Mouse (Mus musculus) brain, embryonic 18.5 days (tissue): ENCODE data around the gene Eif3d.

Experiments used
- DNase-seq: peaks from one replicate; pipeline ENCODE4 v3.0.0-alpha.2; 2012; ENCODE audit warnings: low read depth, low spot score

Eif3d gene

DNA sequence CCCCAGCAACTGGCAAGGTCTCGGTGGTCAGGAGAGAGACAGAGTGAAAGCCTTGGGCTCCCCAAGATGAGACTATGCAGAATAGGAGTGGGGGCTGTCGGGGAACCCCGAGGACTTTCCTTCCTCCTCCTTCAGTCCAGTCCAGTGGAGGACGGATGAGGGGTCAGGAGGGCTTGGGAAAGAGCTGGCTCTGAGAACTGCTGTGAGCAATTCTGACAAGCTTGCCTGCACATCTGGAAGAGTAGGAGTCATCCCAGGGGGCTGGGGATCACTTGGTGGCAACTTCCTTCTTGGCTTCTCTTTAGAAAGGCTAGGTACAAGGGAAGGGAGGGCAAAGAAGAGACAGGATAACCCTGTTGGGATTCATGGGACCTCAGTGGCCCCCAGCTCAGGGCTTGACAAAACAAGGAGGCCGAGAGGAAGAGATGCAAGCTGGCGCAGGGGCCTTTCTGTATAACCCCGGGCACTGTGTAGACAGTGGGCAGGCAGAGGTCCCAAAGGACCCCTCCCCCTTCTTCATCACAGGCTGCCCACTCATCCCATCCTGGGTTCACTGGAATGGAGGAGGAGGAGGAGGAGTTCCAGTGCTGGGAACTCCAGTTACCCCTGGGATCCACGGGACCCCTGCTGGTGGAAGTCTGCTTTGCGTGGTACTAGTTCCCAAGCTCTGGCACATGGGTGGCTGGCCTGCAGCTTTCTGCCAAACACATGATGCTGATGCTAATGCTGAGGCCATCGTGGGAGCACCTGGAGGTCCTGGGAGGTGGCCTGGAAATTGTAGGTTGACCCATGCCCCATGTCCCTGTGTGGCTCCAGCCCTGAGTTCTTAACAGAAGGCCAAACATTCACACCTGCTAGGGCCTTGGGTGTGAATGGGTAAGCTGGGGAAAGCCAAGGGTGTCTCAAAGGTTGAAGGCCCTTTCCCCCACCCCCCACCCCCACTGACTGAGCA is 49.8 kb downstream of the Eif3d start:
- DNase-seq: no peak

DNA sequence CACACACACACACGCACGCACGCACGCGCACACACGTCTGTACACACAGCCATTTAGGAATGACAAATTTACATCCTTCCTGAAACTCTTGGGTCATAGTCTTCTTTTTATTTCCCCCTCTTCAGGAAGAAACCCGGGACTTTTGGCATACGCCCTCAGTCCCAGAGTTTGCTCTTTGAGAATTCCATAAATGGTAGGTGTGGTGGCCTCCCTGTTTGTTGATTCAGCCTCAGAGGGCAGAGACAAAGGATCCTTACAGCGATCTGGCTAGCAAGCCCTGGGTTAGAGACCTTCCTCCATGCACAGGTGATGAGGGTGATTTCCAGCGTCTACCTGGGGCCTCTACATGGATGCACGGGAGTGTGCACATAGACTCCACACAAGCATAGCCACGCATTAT is 51.2 kb downstream of the Eif3d start:
- DNase-seq: no peak

DNA sequence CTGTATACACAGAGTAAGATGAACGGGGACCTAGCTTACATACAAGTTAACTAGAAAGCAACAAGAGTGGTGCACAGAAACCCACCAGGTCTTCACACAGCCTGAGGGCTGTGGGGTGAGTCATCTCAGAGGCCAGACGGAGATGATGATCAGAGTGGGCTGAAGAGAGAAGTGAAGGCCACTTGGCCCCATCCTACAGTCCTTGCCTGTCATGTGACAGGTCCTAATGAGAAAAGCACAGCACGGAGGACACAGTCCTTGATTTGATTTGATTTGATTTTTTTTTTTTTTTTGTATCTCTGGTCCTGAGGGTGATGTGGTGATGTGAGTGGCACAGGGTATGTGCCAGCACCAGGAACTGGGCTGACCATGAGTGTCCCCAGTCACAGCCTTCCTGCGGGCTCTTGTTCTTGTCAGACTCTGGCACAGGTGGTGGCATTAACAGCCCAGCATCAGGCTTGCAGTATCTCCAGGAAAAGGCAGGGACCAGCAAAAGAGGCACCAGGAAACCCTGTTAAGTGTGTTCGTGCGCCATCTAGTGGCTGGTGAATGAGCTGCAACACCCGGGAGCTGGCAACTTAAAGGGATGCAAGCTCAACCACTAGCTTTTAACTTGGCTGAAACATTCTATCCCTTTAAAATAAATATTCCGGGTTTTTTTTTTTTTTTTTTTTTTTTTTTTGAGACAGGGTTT is 53.6 kb downstream of the Eif3d start:
- DNase-seq: no peak

DNA sequence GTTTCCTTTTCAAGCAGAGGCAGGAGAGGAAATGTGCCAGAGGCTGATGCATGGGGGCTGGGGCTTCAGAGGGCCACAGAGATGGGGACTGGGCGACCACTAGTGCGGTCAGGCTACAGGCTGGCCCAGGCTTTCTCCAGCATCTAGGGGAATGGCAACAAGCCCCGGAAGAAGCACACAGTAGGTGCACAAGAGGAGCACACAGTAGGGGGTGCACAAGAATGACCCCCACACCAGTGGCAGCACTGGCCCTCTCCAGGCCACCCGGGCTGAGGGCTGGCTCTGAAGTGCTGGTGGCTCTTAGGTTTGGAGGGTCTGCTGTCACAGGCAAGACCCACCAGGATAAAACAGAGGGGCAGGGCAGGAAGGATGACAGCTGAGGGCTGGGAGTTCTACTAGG is 55.3 kb downstream of the Eif3d start:
- no peak for DNase-seq

DNA sequence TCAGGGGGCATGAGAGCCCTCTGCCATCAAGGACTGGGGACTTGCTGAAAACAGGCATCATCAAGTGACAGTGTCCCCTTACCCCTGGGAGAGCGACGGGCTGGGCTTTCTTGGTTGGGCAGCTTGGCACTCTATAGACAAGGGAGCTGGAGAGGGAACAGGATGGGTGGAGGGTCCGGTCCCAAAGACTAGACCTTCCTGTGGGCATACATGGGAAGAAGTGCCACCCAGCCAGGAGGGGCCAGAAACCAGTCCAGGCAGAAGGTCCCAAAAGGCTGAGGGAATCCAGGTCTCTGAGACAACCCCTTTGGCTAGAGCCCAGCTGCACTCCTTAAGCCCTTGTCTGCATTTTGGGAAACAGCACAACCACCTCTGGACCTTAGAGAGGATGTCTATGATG is 56.1 kb downstream of the Eif3d start:
- no peak for DNase-seq

DNA sequence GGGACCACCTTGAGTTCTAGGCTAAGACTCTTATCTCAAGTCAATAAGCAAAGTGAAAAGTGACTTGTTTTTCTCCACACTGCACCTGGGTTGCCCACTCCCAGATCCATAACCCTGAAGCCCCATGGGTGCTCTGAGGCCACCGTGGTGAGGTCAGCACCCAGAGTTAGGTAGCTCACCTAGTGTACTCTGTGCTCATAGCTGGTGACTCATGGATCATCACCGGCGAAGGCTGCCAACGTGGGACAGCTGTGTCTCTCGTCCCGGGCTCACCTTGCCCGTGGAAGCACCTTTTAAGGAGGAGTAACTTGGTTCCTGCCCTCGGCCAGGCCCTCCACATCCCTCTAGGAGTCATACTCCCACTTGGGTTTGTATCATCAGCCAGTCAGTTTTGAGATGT is 57.6 kb downstream of the Eif3d start:
- no peak for DNase-seq

DNA sequence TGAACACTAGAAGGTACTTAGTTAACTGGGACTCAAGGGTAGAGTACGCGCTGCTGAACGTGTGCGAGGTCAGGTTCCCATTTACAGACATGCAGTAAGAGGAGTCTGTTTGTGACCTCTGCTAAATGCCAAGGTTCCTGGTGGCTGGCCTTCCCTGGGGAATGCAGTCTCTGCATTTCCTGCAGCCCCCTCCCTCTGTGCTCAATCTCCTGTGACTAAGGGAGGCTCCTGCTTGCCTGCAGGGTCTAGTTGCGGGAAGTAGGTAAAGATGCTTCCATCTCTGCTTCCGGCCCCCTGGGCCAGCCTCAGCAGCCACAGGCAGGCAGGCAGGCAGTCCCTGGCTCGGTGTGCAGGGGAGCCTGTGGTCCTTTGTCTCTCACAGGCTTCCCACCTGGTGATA is 58.0 kb downstream of the Eif3d start:
- DNase-seq: no peak

DNA sequence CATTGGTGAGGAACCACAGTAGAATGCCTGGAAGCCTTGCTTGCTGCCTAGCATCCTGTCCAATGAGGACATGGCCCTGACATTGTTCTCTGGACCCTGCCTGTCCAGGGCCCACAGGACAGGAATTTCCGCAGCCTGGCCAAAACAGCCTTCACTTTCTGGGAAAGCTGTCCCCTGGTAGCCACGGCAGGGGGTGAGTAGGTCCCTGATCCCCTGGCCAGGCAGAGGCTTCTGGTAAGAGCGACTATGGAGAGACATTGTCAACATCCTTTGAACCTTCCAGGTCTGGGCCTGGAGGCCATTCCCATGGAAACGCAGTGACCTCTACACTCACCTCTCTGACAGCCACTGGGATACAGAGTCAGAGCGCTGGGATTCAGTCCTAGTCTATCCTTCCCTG is 58.6 kb downstream of the Eif3d start:
- no peak for DNase-seq

DNA sequence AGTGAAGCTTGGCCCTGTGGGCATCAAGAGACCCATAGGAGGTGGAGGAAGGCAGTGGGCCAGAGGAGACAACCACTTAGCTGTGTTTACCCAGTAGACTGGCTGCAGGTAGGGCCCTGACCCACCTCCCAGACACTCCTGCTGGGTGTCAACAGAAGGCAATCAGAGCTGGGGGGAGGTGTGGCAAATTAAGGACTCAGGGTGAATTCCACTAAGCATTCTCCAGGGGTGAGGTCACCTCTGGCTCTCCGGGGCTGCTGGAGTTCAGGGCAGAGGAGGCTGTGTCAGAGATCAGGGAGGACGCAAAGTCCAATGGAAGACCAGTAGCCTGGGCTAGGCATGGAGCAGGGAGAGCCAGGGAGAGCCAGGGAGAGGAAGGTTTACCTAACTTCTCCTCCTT is 59.5 kb downstream of the Eif3d start:
- DNase-seq: no peak
